Mouse (Mus musculus) stomach, postnatal 0 days (tissue): Measurements from ENCODE around the gene Gm38392.

Source experiments
- CTCF ChIP-seq: IDR thresholded peaks from 2 replicates; pipeline ENCODE4 v1.5.1; 2016; ENCODE audit warnings: antibody characterized with exemption, low read depth, mild to moderate bottlenecking, moderate library complexity
- EP300 ChIP-seq: optimal IDR thresholded peaks from 2 replicates; pipeline ENCODE3; 2016; ENCODE audit warnings: antibody characterized with exemption

DNA sequence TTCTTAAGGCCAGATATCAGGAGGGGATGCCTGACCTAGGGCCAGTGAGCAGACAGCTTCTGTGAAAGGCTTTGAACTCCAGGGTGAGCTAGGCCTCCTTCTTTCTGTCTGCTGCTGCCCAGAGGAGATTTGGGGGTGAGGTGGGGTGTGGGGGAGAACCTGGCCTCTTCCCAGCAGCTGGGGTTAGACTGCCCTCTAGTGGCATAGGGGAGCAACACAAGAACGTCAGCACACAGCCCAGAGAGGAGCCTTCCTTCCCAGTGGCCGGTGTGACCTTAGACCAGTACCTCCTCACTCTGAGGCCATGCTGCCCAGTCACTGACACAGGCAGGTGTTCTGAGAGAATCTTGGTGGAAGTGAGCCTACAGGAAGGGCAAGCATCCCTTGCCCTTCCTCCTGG lies 42.9 kb downstream of the Gm38392 start:
- TF ChIP-seq EP300 = no peak
- TF ChIP-seq CTCF = peak; percentile 82
